Mouse (Mus musculus): ENCODE data around the gene Zfpl1. TPM values are rescaled to one million over a fixed set of nuclear protein-coding genes. Genes with fewer than 3 reads are reported as not detected.

The Zfpl1 gene
- polyA plus RNA-seq, 1 experiment = 99.1 TPM

- no peak for DNase-seq
- H3K4me1 ChIP-seq (ENCODE audit: control insufficient read depth, insufficient read depth, low read length) = no peaks in the 10 kb centered on the region
- H3K4me3 ChIP-seq (replicated peaks; ENCODE audit: extremely low read depth, low read depth, low read length) = no peak overlapping the region
- TF ChIP-seq CTCF (IDR thresholded peaks at IDR 0.05; ENCODE audit: insufficient read depth, low read length) (no peak), POLR2A (IDR thresholded peaks at IDR 0.05; ENCODE audit: borderline replicate concordance, extremely low read depth, low read depth, low read length) (no peak)
- 56% methylated on average over 19 of the region's 19 CpGs for WGBS
Measured at GRCm38 (mm10) chr19:6121761-6122160, 37.0 kb upstream of the Zfpl1 start.

DNA sequence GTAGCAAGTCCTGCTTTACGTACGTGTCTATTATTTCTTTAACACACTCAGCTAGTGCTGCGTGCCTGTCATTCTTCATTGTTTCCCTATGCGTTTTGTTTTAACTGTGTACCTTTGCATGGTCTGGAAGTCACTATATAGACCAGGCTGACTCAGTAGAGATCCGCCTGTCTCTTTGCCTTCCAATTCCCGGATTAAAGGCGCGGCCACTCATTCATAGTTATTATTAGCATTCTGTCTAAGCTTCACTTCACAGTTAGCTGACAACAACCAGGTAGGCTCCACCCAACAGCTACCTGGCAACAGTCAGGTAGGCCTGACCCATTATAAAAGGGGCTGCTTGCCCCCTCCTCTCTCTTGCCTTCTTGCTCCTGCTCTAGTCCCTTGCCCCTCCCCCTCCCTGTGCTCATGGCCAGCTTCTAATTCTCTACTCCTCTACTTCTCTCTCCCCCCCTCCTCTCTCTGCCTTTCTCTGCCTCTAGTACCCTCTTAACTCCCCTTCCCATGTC is 34.0 kb upstream of the Zfpl1 start:
- TF ChIP-seq POLR2A (IDR thresholded peaks at IDR 0.05; ENCODE audit: borderline replicate concordance, extremely low read depth, low read depth, low read length) = no peak
- TF ChIP-seq CTCF (IDR thresholded peaks at IDR 0.05; ENCODE audit: insufficient read depth, low read length) = no peak
- WGBS = under 1% methylated on average over 8 of the region's 8 CpGs
- Histone ChIP-seq H3K4me3 (replicated peaks; ENCODE audit: extremely low read depth, low read depth, low read length) (peak overlapping the region; percentile 70), H3K4me1 (ENCODE audit: control insufficient read depth, insufficient read depth, low read length) (no peaks in the 10 kb centered on the region)
- DNase-seq = no peak

- TF ChIP-seq POLR2A (IDR thresholded peaks at IDR 0.05; ENCODE audit: borderline replicate concordance, extremely low read depth, low read depth, low read length) (peak; percentile 55; the same call in 1 of the 2 replicates), CTCF (IDR thresholded peaks at IDR 0.05; ENCODE audit: insufficient read depth, low read length) (no peak)
- WGBS = under 1% methylated on average over 77 of the region's 77 CpGs
- Histone ChIP-seq H3K4me1 (ENCODE audit: control insufficient read depth, insufficient read depth, low read length) (no peaks in the 10 kb centered on the region), H3K4me3 (replicated peaks; ENCODE audit: extremely low read depth, low read depth, low read length) (peak within 1 kb of the TSS; percentile 70)
- peak; percentile 85 for DNase-seq
Measured at GRCm38 (mm10) chr19:6117986-6118676, 33.4 kb upstream of the Zfpl1 start, which contains the start of gene Sac3d1. Gene Sac3d1, minus strand, starts transcription at chr19:6118650.

DNA sequence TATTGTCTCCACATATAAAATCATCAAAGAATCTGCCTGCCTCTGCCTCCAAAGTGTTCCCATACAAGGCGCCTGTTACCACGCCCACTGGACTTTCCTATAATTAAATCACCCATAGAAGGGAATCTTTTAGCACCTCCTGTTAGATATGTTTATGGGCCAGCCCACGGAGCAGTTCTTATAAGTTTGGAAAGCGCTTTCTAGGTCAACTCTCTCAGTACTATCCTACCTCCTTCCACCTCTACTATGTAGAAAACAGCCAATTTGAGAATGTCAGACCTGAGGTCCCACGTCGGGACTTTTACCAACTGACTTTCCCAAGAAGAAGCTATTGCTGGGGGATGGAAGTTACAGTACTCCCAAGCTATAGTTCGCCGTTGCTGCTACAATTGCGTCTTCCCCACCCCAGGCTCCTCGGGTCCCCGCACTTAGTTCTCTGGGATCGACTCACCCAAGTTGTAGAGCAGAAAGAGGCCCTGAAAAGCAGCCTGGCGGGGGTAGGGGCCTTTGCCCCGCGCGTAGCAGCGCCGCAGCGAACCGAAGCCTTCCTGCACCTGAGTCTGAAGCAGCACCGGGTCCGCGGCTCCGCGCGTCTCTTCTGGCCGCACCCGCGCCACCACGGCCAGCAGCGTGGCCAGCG is 32.7 kb upstream of the Zfpl1 start:
- peak overlapping the region; percentile 70 for H3K4me3 ChIP-seq (replicated peaks; ENCODE audit: extremely low read depth, low read depth, low read length)
- no peak for TF ChIP-seq POLR2A (IDR thresholded peaks at IDR 0.05; ENCODE audit: borderline replicate concordance, extremely low read depth, low read depth, low read length)
- no peak for TF ChIP-seq CTCF (IDR thresholded peaks at IDR 0.05; ENCODE audit: insufficient read depth, low read length)

GRCm38 (mm10) chr19:6116113-6116850 is 31.5 kb upstream of the Zfpl1 start:
- TF ChIP-seq POLR2A (IDR thresholded peaks at IDR 0.05; ENCODE audit: borderline replicate concordance, extremely low read depth, low read depth, low read length) = no peak
- TF ChIP-seq CTCF (IDR thresholded peaks at IDR 0.05; ENCODE audit: insufficient read depth, low read length) = no peak
- WGBS = 85% methylated on average over 15 of the region's 15 CpGs
- no peak for DNase-seq
- Histone ChIP-seq H3K4me3 (replicated peaks; ENCODE audit: extremely low read depth, low read depth, low read length) (no peak overlapping the region), H3K4me1 (ENCODE audit: control insufficient read depth, insufficient read depth, low read length) (no peaks in the 10 kb centered on the region)

More for the DNA sequence above, 32.7 kb upstream of the Zfpl1 start:
- no peak for DNase-seq
- WGBS = 4% methylated on average over 32 of the region's 32 CpGs
- H3K4me1 ChIP-seq (ENCODE audit: control insufficient read depth, insufficient read depth, low read length) = no peaks in the 10 kb centered on the region

DNA sequence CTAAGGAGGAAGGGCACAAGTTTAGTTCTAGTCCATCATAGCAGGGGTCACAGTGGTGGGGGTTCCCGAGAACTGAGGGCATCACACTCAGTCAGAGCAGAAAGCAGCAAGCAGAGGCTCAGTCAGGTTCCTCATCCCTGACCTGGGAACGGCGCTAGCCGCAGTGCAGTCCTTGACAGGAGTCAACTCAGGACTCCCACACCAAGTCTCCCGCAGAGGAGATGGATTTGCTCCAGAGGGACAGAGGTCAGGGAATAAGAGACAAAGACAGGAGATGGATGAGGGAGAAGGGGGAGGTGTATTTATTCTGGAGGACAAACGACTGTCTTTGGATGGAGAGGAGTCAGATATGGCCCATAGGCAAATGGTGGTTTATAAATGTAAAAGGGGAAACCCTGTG is 28.4 kb upstream of the Zfpl1 start:
- TF ChIP-seq POLR2A (IDR thresholded peaks at IDR 0.05; ENCODE audit: borderline replicate concordance, extremely low read depth, low read depth, low read length) (no peak), CTCF (IDR thresholded peaks at IDR 0.05; ENCODE audit: insufficient read depth, low read length) (no peak)
- no peak for DNase-seq
- 45% methylated on average over 6 of the region's 6 CpGs for WGBS
- Histone ChIP-seq H3K4me1 (ENCODE audit: control insufficient read depth, insufficient read depth, low read length) (no peaks in the 10 kb centered on the region), H3K4me3 (replicated peaks; ENCODE audit: extremely low read depth, low read depth, low read length) (no peak overlapping the region)

GRCm38 (mm10) chr19:6105586-6105985 is 20.8 kb upstream of the Zfpl1 start, which contains the start of gene Naaladl1:
Gene Naaladl1, plus strand, starts transcription at chr19:6105782.
- Histone ChIP-seq H3K4me1 (ENCODE audit: control insufficient read depth, insufficient read depth, low read length) (no peaks in the 10 kb centered on the region), H3K4me3 (replicated peaks; ENCODE audit: extremely low read depth, low read depth, low read length) (no peak within 1 kb of the TSS)
- WGBS = 87% methylated on average over 7 of the region's 7 CpGs
- no peak for DNase-seq
- no peak for TF ChIP-seq CTCF (IDR thresholded peaks at IDR 0.05; ENCODE audit: insufficient read depth, low read length)
- TF ChIP-seq POLR2A (IDR thresholded peaks at IDR 0.05; ENCODE audit: borderline replicate concordance, extremely low read depth, low read depth, low read length) = no peak

GRCm38 (mm10) chr19:6104476-6104875 is 19.7 kb upstream of the Zfpl1 start:
- 75% methylated on average over 4 of the region's 4 CpGs for WGBS
- no peak for TF ChIP-seq POLR2A (IDR thresholded peaks at IDR 0.05; ENCODE audit: borderline replicate concordance, extremely low read depth, low read depth, low read length)
- TF ChIP-seq CTCF (IDR thresholded peaks at IDR 0.05; ENCODE audit: insufficient read depth, low read length) = no peak
- Histone ChIP-seq H3K4me1 (ENCODE audit: control insufficient read depth, insufficient read depth, low read length) (no peaks in the 10 kb centered on the region), H3K4me3 (replicated peaks; ENCODE audit: extremely low read depth, low read depth, low read length) (no peak overlapping the region)
- no peak for DNase-seq

- Histone ChIP-seq H3K4me3 (replicated peaks; ENCODE audit: extremely low read depth, low read depth, low read length) (no peak overlapping the region), H3K4me1 (ENCODE audit: control insufficient read depth, insufficient read depth, low read length) (no peaks in the 10 kb centered on the region)
- DNase-seq = no peak
- WGBS = 76% methylated on average over 6 of the region's 6 CpGs
- no peak for TF ChIP-seq CTCF (IDR thresholded peaks at IDR 0.05; ENCODE audit: insufficient read depth, low read length)
- TF ChIP-seq POLR2A (IDR thresholded peaks at IDR 0.05; ENCODE audit: borderline replicate concordance, extremely low read depth, low read depth, low read length) = no peak
Measured at GRCm38 (mm10) chr19:6102169-6102853, 17.6 kb upstream of the Zfpl1 start.
